Mouse (Mus musculus) limb, embryonic 12.5 days (tissue): ENCODE data around the gene Fank1. TPM values are rescaled to one million over a fixed set of nuclear protein-coding genes. Genes with fewer than 3 reads are reported as not detected.
A peak's percentile ranks its signal among the peaks of the same experiment; 100 is the strongest.

Experiments
- ATAC-seq: fragments of 200-750 bp; cut with Nextera tagmentation; 2 replicates; pipeline ENCODE4 v1.8.0; 2017; ENCODE audit warnings: low read depth, moderate TSS enrichment; ENCODE audit not compliant: insufficient number of reproducible peaks, insufficient read depth, low FRiP score, low TSS enrichment
- H3K27ac ChIP-seq: fragments of 300-500 bp; sonication (generic); 2 replicates; pipeline ENCODE4 v1.5.1; 2016; ENCODE audit warnings: mild to moderate bottlenecking, moderate library complexity
- H3K27me3 ChIP-seq: fragments of 300-500 bp; sonication (generic); 2 replicates; pipeline ENCODE4 v1.6.1; 2016; ENCODE audit warnings: mild to moderate bottlenecking, moderate library complexity
- H3K36me3 ChIP-seq: fragments of 300-500 bp; sonication (generic); 2 replicates; pipeline ENCODE4 v1.6.1; 2016; ENCODE audit warnings: mild to moderate bottlenecking, moderate library complexity
- H3K4me1 ChIP-seq: fragments of 300-500 bp; sonication (generic); replicated peaks from 2 replicates; pipeline ENCODE4 v1.6.1; 2016
- H3K4me2 ChIP-seq: fragments of 300-500 bp; sonication (generic); 2 replicates; pipeline ENCODE4 v1.6.1; 2016; ENCODE audit warnings: mild to moderate bottlenecking, moderate library complexity
- H3K4me3 ChIP-seq: fragments of 300-500 bp; sonication (generic); replicated peaks from 2 replicates; pipeline ENCODE4 v1.5.1; 2016; ENCODE audit warnings: mild to moderate bottlenecking
- H3K9ac ChIP-seq: fragments of 300-500 bp; sonication (generic); replicated peaks from 2 replicates; pipeline ENCODE4 v1.6.1; 2016; ENCODE audit warnings: mild to moderate bottlenecking, moderate library complexity
- H3K9me3 ChIP-seq: fragments of 300-500 bp; sonication (generic); 2 replicates; pipeline ENCODE4 v1.6.1; 2016; ENCODE audit warnings: mild to moderate bottlenecking, moderate library complexity
- WGBS: fragments of 180-500 bp; shearing (Covaris S2); methylation state at CpG from one replicate; pipeline ENCODE4 v1.1.7; 2016; 5-methylcytosine and 5-hydroxymethylcytosine counted together
- polyA plus RNA-seq: library from polyadenylated mRNA; unstranded; fragments of >200 nt; fragmentation: Nextera tagmentation; extraction: Ambion mirVana; gene quantifications from 2 replicates; pipeline ENCODE4 v1.2.1, GENCODE M21; 2016

Fank1 gene
- polyA plus RNA-seq, 1 experiment from 2014 or later: 0.16 TPM

DNA sequence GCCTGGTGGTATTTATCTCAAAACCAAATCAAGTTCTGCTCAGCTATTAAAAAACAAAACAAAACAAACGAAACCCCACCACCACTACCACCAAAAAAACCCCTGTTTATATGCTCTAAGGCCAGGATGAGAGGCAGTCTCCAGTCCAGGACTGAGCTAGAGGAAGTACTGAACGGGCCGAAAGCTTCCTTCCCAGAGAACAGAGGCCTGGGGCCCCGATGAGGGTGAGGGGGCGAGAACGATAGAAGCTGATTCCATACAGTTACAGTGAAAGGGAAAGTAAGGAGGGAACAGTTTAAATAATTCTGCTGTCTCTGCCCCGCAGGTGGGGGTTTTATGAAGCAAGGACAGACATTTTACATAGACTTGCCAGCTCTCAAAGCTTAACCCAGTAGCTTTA, 52.9 kb downstream of the Fank1 start:
- H3K9ac ChIP-seq: no peak overlapping the region
- H3K36me3 ChIP-seq: no peaks in the 10 kb centered on the region
- 0 out of 2 replicates have a peak, but pooled peaks cover 2% of the 10 kb centered on the region for H3K9me3 ChIP-seq
- ATAC-seq: no peak
- no peak overlapping the region for H3K4me3 ChIP-seq
- WGBS: 54% methylated on average over 7 of the region's 7 CpGs
- no peaks in the 10 kb centered on the region for H3K27me3 ChIP-seq
- no peak overlapping the region for H3K4me2 ChIP-seq
- no peak overlapping the region for H3K27ac ChIP-seq
- peaks cover 4% of the 10 kb centered on the region; the same call in 1 of the 2 replicates for H3K4me1 ChIP-seq

DNA sequence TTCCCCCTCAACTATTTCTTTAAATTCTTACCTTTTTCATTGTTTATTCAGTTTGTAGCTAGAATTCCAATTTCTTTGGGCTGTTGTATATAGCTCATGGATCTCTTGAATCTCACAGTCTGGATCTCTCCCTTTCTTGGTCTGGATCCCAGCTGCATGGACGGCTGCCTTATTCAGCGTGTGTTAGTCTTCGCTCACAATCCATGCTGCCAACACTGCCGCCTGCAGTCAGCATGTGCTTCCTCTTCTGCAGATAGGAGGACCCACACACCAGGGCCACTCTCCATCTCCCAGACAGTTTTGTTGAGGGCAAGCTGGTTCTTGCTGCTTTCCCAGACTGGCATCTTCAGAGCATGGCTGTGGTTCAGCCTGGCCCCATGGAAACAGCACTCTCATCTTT, 62.9 kb downstream of the Fank1 start:
- Histone ChIP-seq H3K4me1 (no peaks in the 10 kb centered on the region), H3K4me2 (no peak overlapping the region), H3K36me3 (no peaks in the 10 kb centered on the region), H3K9ac (no peak overlapping the region), H3K27me3 (no peaks in the 10 kb centered on the region), H3K27ac (no peak overlapping the region), H3K9me3 (no peaks in the 10 kb centered on the region), H3K4me3 (no peak overlapping the region)
- 79% methylated on average over 4 of the region's 4 CpGs for WGBS
- ATAC-seq: no peak

DNA sequence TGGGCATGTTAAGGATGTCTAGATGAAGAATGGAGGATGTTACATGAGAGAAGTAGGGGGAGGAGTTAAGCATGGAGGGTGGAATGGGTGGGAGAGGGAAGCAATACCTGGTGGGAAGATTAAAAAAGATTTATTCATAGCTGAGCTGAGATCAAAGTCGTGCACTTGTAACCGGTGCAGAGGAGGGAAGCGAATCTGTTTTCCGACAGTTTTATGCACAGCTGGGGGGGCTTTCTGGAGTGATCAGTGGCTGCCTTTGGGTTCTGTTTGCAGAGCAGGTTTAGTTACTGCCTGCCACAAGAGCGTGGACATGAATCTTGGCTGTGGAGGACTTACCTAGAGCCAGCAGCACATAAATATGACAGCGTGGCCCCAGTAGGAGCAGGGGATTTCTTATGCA, 65.4 kb downstream of the Fank1 start:
- no peak overlapping the region for H3K4me2 ChIP-seq
- H3K36me3 ChIP-seq: no peaks in the 10 kb centered on the region
- no peaks in the 10 kb centered on the region for H3K27me3 ChIP-seq
- WGBS: 43% methylated on average over 6 of the region's 6 CpGs
- ATAC-seq: no peak
- H3K27ac ChIP-seq: no peak overlapping the region
- no peaks in the 10 kb centered on the region for H3K9me3 ChIP-seq
- no peak overlapping the region for H3K4me3 ChIP-seq
- no peak overlapping the region for H3K9ac ChIP-seq
- no peaks in the 10 kb centered on the region; the same call in 1 of the 2 replicates for H3K4me1 ChIP-seq

DNA sequence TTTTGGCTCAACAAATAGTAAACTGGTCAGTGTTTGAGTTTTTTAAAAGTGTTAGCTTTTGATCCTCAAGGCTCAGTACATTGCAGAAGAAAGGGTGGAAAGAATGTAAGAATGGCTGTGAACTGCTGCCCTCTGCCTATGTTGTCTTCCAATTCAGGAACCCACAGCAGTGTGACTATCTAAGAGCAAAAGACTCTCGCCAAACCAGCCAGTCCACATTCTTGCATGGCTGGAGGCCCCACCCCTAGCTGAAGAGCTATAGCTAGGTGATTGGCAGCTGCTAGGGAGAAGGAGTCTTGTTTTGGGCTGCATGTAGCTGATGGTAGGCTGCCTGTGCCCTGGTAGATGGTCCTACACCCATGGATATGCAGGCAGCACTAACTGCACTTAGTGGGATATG, 70.5 kb downstream of the Fank1 start:
- Histone ChIP-seq H3K27me3 (no peaks in the 10 kb centered on the region), H3K27ac (no peak overlapping the region), H3K9ac (no peak overlapping the region), H3K4me2 (no peak overlapping the region), H3K9me3 (no peaks in the 10 kb centered on the region), H3K4me1 (no peaks in the 10 kb centered on the region; the same call in 1 of the 2 replicates), H3K36me3 (no peaks in the 10 kb centered on the region), H3K4me3 (no peak overlapping the region)
- no peak for ATAC-seq
- WGBS: 21% methylated on average over 1 of the region's 1 CpGs

DNA sequence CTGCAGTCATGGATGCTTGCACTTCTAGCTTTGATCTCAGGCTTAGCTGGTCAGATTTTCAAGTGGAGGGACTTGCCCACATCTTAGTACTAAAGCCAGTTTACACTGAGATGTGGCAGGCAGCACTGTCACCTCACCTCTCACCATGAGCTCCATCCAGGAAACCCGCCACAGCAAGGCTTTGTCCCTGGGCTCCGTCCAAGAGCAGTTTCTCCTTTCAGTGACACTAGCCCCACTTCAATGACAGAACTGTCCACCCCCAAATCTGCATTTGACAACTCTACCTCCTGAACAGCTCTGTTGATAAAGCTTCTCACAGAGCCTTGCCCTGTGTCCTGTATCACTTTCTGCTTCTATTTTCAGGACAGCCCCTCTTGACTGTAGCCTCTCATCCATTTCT, 71.5 kb downstream of the Fank1 start:
- Histone ChIP-seq H3K4me3 (no peak overlapping the region), H3K36me3 (no peaks in the 10 kb centered on the region), H3K27ac (no peak overlapping the region), H3K27me3 (no peaks in the 10 kb centered on the region), H3K9ac (no peak overlapping the region), H3K9me3 (no peaks in the 10 kb centered on the region), H3K4me1 (no peaks in the 10 kb centered on the region; the same call in 1 of the 2 replicates), H3K4me2 (no peak overlapping the region)
- no peak for ATAC-seq
- 78% methylated on average over 2 of the region's 2 CpGs for WGBS

DNA sequence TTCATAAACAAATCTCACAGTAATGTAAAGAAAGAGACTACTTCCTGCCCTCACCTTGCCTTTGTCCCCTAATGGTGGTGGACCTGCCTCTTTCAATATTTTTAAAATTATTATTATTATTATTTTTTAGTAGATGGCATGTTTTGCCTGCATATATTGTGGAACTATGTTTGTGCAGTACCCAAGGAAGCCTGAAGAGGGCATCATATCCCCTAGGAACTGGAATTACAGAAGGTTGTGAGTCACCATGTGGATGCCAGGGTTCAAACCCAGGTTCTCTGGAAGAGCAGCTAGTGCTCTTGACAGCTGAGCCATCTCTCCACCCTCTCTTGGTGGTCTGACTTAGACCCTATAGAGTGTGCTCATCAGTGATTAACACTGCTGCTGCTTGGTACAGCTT, 74.1 kb downstream of the Fank1 start:
- Histone ChIP-seq H3K36me3 (no peaks in the 10 kb centered on the region), H3K9me3 (no peaks in the 10 kb centered on the region), H3K9ac (no peak overlapping the region), H3K4me3 (no peak overlapping the region), H3K4me2 (no peak overlapping the region), H3K27ac (no peak overlapping the region), H3K27me3 (no peaks in the 10 kb centered on the region), H3K4me1 (no peaks in the 10 kb centered on the region; the same call in 1 of the 2 replicates)
- ATAC-seq: no peak

DNA sequence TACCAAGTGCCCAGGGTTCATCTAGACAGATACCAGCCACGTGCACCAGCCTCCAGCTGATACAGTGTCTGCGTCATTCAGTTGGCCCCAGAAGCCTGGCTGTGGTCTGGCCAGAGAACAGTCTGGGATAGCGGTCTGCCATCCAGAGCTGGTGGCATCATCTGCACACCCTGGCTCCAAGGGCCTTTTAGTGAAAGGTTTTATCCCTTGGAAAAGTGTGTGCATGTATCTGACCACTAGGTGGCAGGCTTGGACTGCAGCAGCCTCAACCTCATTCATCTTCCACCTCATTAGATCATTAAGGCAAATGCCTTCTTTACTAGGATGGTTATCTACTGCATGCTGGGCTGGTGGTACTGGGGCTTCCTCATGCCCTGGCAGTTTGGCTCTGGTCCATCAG, 79.6 kb downstream of the Fank1 start:
- ATAC-seq: 0 out of 2 replicates have a peak, but pooled peaks have one; percentile 20
- Histone ChIP-seq H3K27ac (no peak overlapping the region), H3K4me2 (no peak overlapping the region), H3K4me1 (no peaks in the 10 kb centered on the region), H3K27me3 (0 out of 2 replicates have a peak, but pooled peaks cover 4% of the 10 kb centered on the region), H3K9me3 (no peaks in the 10 kb centered on the region), H3K4me3 (no peak overlapping the region), H3K9ac (no peak overlapping the region), H3K36me3 (no peaks in the 10 kb centered on the region)
- WGBS: 9% methylated on average over 3 of the region's 3 CpGs

DNA sequence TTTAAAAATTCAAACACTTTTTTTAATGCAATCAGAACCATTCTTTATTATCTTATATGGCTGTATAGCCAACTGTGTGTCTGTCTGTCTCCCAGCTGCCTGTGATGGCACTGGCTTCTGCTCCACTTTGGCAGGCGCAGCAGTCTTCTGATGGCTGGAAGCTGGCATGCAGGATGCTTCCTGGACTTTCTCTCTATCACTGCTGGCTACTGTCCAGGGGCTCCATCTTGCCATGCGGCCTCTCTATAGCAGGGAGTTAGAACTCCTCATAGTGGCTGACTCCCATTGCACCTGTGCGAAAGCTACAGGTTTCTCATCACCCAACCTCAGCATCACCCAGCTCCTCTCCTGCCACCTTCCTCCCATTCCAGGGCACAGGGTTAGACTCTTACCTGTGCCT, 81.8 kb downstream of the Fank1 start:
- H3K4me2 ChIP-seq: no peak overlapping the region
- H3K27ac ChIP-seq: no peak overlapping the region
- no peaks in the 10 kb centered on the region for H3K9me3 ChIP-seq
- H3K9ac ChIP-seq: no peak overlapping the region
- H3K4me1 ChIP-seq: no peaks in the 10 kb centered on the region
- H3K27me3 ChIP-seq: 0 out of 2 replicates have a peak, but pooled peaks cover 4% of the 10 kb centered on the region
- ATAC-seq: no peak
- WGBS: 90% methylated on average over 3 of the region's 3 CpGs
- H3K4me3 ChIP-seq: no peak overlapping the region
- H3K36me3 ChIP-seq: no peaks in the 10 kb centered on the region

DNA sequence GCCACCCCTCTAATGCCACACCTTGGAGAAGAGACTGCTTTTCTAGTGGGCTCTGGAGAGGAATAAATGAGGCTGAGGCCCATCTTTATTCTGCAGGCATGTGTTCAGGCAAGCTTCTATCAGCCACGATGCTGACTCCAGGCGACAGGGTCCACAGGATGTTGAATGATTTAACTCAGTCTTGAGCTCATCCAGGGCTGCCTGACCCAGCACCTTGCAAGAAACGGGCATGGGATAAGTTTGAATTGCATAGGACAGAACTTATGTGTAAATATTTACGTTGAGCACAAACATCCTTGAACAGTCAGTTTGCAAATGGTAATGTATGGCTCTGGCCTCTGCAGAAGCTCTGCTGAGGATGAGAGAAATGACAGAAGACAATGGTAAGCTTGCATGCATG, 82.9 kb downstream of the Fank1 start:
- WGBS: 75% methylated on average over 4 of the region's 4 CpGs
- Histone ChIP-seq H3K4me1 (no peaks in the 10 kb centered on the region), H3K9me3 (no peaks in the 10 kb centered on the region), H3K36me3 (no peaks in the 10 kb centered on the region), H3K4me3 (no peak overlapping the region), H3K27me3 (0 out of 2 replicates have a peak, but pooled peaks cover 4% of the 10 kb centered on the region), H3K27ac (no peak overlapping the region), H3K9ac (no peak overlapping the region), H3K4me2 (no peak overlapping the region)
- ATAC-seq: no peak

DNA sequence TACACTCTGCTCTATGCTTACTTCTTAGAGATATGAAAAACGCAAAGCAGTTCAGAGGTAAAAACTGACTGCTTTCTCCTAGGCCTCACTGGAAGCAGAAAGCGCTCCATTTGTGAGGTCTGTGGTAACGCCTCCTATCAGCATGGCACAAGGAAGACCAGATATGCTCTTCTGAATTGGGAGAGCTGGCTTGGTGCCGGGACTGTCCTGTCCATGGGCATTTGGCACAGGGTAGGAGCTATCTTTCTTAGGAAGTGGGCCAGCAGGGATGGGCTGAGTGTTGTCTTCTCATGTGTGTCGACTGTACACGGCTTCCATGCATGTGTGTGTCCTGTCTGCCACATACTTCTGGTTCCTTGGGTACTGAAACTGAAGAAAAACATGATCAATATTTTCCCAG, 85.6 kb downstream of the Fank1 start:
- H3K9me3 ChIP-seq: no peaks in the 10 kb centered on the region
- H3K4me2 ChIP-seq: no peak overlapping the region
- 93% methylated on average over 6 of the region's 6 CpGs for whole genome bisulfite sequencing
- H3K4me3 ChIP-seq: no peak overlapping the region
- H3K4me1 ChIP-seq: no peaks in the 10 kb centered on the region
- 0 out of 2 replicates have a peak, but pooled peaks cover 2% of the 10 kb centered on the region for H3K27me3 ChIP-seq
- no peak for ATAC-seq
- H3K27ac ChIP-seq: no peak overlapping the region
- no peaks in the 10 kb centered on the region for H3K36me3 ChIP-seq
- no peak overlapping the region for H3K9ac ChIP-seq

DNA sequence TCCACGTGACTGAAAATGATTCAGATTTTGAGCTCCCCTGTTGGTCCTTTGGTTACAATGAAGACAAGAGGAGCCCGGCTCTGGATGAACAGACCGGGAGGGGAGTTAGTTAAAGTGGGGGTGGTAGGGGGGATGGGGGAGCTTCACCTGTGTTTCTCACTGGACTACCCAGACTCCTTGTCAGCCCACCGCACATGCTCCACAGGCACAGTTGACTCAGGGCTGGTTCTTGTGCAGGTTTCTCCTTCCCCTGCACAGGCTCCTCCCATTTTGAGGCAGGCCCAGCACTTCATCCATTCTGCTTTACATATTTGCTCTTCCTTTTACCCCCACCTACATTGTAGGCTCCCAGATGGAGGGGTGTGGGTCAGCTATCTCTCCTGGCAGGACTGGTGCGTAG, 86.1 kb downstream of the Fank1 start:
- WGBS: 85% methylated on average over 5 of the region's 5 CpGs

DNA sequence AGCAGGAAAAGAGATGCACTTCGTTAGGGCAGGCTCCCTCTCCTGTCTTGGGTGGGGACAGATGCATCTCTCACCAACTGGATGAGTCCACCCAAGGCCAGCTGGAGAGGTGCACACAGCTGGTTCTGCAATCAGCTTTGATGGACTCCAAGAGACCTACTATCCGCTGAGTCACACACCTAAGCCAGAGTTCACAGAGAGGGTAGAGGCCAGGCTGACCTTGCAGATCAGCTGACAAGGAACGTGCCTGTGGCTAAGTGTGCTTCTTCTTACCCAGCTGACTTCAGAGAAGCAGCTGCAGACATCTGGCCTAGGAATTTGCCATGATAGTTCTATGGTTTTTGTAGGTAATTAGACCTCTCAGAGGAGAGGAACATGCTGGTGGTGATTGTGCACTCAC, 86.5 kb downstream of the Fank1 start:
- no peak overlapping the region for H3K4me2 ChIP-seq
- no peaks in the 10 kb centered on the region for H3K27me3 ChIP-seq
- no peak overlapping the region for H3K4me3 ChIP-seq
- H3K27ac ChIP-seq: no peak overlapping the region
- no peaks in the 10 kb centered on the region for H3K36me3 ChIP-seq
- no peak overlapping the region for H3K9ac ChIP-seq
- no peaks in the 10 kb centered on the region for H3K4me1 ChIP-seq
- WGBS: 70% methylated on average over 3 of the region's 3 CpGs
- no peaks in the 10 kb centered on the region for H3K9me3 ChIP-seq
- 0 out of 2 replicates have a peak, but pooled peaks have one; percentile 6 for ATAC-seq

More for the DNA sequence above, 86.1 kb downstream of the Fank1 start:
- no peaks in the 10 kb centered on the region for H3K9me3 ChIP-seq
- no peak overlapping the region for H3K9ac ChIP-seq
- peak; percentile 52; the same call in 1 of the 2 replicates for ATAC-seq
- H3K4me3 ChIP-seq: no peak overlapping the region
- no peak overlapping the region for H3K4me2 ChIP-seq
- H3K36me3 ChIP-seq: no peaks in the 10 kb centered on the region
- H3K27me3 ChIP-seq: no peaks in the 10 kb centered on the region
- H3K4me1 ChIP-seq: no peaks in the 10 kb centered on the region
- H3K27ac ChIP-seq: no peak overlapping the region
